Mouse (Mus musculus) liver, adult 2 months (tissue): Measurements from ENCODE around the gene Trpv4. TPM values are rescaled to one million over a fixed set of nuclear protein-coding genes. Genes with fewer than 3 reads are reported as not detected.
A peak's percentile ranks its signal among the peaks of the same experiment; 100 is the strongest.

Experiments used
- DNase-seq: peaks from one replicate; pipeline ENCODE4 v3.0.0-alpha.2; 2011; ENCODE audit warnings: low read depth, low spot score; ENCODE audit errors: extremely low read depth
- H3K27ac ChIP-seq: fragments of 200-500 bp; replicated peaks from 2 replicates; pipeline ENCODE4 v1.5.1; 2012; ENCODE audit warnings: low read depth, mild to moderate bottlenecking, control low read depth, inconsistent platforms, low read length; ENCODE audit not compliant: insufficient read depth
- H3K27me3 ChIP-seq: fragments of 200-500 bp; 2 replicates; pipeline ENCODE4 v1.6.1; 2012; ENCODE audit warnings: mild to moderate bottlenecking, moderate library complexity, low read length, inconsistent platforms; ENCODE audit not compliant: control insufficient read depth, insufficient read depth
- H3K36me3 ChIP-seq: fragments of 200-500 bp; 2 replicates; pipeline ENCODE4 v1.6.1; 2012; ENCODE audit warnings: low read length, inconsistent platforms; ENCODE audit not compliant: control insufficient read depth, insufficient read depth
- H3K4me1 ChIP-seq: fragments of 200-500 bp; 2 replicates; pipeline ENCODE4 v1.6.1; 2011; ENCODE audit warnings: low read length; ENCODE audit not compliant: control insufficient read depth, insufficient read depth
- H3K4me3 ChIP-seq: fragments of 200-500 bp; 2 replicates; pipeline ENCODE4 v1.5.1; 2011; ENCODE audit warnings: low read depth, mild to moderate bottlenecking, control low read depth, low read length, moderate library complexity; ENCODE audit not compliant: insufficient read depth
- H3K79me2 ChIP-seq: fragments of 200-500 bp; 2 replicates; pipeline ENCODE4 v1.6.1; 2012; ENCODE audit warnings: inconsistent platforms, mild to moderate bottlenecking, low read length, moderate library complexity; ENCODE audit not compliant: control insufficient read depth, insufficient read depth
- H3K9ac ChIP-seq: fragments of 200-500 bp; 2 replicates; pipeline ENCODE4 v1.6.1; 2012; ENCODE audit warnings: low read depth, mild to moderate bottlenecking, control low read depth, inconsistent platforms, low read length
- CTCF ChIP-seq: fragments of 200-500 bp; IDR thresholded peaks from 2 replicates; pipeline ENCODE4 v1.5.1; 2011; ENCODE audit warnings: low read depth, low read length, control low read depth
- POLR2A ChIP-seq: fragments of 200-500 bp; IDR thresholded peaks from 2 replicates; pipeline ENCODE4 v1.6.1; 2011; ENCODE audit warnings: low read length, control low read depth; ENCODE audit not compliant: insufficient read depth; ENCODE audit errors: extremely low read depth
- WGBS: fragments of 180-500 bp; shearing (Covaris S2); methylation state at CpG from one replicate; pipeline ENCODE4 v1.1.7; 2018; 5-methylcytosine and 5-hydroxymethylcytosine counted together
- polyA plus RNA-seq: library from polyadenylated mRNA; depleted of rRNA; stranded (reverse); fragments of >200 nt; gene quantifications from 2 replicates; pipeline ENCODE4 v1.2.3, GENCODE M21; 2012
- total RNA-seq: library from RNA; depleted of rRNA; stranded (reverse); fragments of >200 nt; gene quantifications from 2 replicates; pipeline ENCODE4 v1.2.3, GENCODE M21; 2014

The Trpv4 gene
- total and polyA plus RNA-seq, 2 experiments: 0.09 to 0.50 TPM

DNA sequence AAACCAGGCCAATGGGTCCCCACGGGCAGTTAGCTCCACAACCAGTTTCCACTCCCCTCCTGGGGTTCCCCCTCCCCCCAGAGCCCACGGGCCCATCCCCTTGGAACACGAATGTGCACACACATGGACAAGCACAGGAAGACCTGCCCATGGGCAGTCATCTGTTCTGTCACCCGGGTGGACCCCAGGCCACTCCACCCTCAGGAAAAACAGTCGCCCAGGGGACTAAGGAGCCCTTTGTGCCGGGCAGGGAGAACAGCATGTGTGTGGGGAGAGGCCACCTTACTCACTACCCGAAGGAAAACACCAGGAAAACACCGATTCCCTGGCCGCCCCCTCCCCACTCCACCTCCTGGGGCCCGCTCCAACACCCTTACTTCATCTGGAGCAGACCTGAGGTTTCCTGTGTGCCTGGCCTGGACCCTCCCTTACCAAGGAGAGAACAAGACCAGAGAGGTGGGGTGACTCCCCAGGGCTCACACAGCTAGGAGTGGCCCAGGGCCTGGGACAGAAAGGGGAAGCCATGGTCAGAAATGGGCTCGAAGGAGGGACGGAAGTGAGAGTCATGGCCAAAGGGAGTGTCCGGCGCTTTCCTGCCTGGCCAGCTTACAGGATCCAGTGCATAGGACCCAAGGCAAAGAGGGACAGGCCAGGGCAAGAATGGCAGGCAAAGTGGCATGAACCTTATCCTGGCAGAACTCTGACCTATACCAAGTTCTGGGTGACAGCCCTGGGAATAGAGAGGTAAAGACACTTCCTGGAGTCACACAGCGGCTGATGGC lies 4.4 kb downstream of the Trpv4 start:
- no peak overlapping the region for H3K27ac ChIP-seq
- peaks cover 4% of the 10 kb centered on the region; the same call in 1 of the 2 replicates for H3K27me3 ChIP-seq
- WGBS: 72% methylated on average over 15 of the region's 15 CpGs
- H3K9ac ChIP-seq: no peak overlapping the region
- H3K36me3 ChIP-seq: no peaks in the 10 kb centered on the region
- no peaks in the 10 kb centered on the region for H3K4me1 ChIP-seq
- peak; percentile 13 for DNase-seq
- no peak for TF ChIP-seq CTCF
- TF ChIP-seq POLR2A: no peak
- no peak overlapping the region for H3K4me3 ChIP-seq
- H3K79me2 ChIP-seq: no peaks in the 10 kb centered on the region

DNA sequence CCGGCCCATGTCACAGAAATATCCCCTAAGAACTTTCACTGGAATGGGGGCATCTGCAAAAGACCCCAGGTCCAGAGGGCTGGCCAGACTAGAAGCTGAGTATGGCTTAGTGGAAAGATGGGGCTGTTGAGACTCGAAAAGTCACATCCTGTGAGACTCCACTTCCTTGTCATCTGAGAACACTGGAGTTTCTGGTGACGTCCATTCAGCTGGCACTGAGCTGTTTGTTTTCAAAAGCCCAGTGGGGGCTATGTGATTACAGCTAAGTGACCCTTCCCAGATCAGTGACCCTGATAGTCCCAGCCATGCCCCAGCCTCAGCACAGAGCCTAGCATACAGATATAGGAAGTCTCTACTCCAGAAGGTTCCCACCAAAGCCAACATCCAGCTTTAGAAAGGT lies 6.8 kb downstream of the Trpv4 start:
- Histone ChIP-seq H3K36me3 (no peaks in the 10 kb centered on the region), H3K79me2 (no peaks in the 10 kb centered on the region), H3K27ac (no peak overlapping the region), H3K9ac (no peak overlapping the region), H3K4me1 (no peaks in the 10 kb centered on the region), H3K4me3 (no peak overlapping the region), H3K27me3 (no peaks in the 10 kb centered on the region)
- 47% methylated on average over 3 of the region's 3 CpGs for WGBS
- TF ChIP-seq CTCF: no peak
- TF ChIP-seq POLR2A: no peak
- DNase-seq: no peak

DNA sequence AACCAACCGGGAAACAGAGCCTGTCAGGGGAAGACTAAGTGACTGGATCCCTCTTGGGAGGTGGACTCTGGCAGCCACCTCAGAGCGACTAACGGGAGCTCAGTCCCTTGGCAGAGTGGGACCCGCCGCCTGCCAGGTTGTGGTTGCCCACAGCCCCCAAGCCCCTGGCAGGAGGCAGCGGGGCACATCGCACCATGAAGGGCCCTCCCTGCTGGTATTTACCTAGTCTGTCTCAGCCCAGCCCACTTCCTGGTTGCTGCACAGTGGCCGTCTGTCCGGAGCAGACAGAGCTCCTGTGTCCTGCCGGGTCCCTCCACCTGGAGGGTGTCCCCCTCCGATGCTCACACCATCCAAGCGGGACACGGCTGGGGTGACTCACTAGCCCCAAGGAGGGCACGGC lies 7.2 kb downstream of the Trpv4 start:
- WGBS: 39% methylated on average over 14 of the region's 14 CpGs
- Histone ChIP-seq H3K36me3 (no peaks in the 10 kb centered on the region), H3K4me3 (no peak overlapping the region), H3K9ac (no peak overlapping the region), H3K79me2 (no peaks in the 10 kb centered on the region), H3K4me1 (no peaks in the 10 kb centered on the region), H3K27ac (no peak overlapping the region), H3K27me3 (no peaks in the 10 kb centered on the region)
- no peak for TF ChIP-seq POLR2A
- TF ChIP-seq CTCF: no peak
- DNase-seq: no peak

DNA sequence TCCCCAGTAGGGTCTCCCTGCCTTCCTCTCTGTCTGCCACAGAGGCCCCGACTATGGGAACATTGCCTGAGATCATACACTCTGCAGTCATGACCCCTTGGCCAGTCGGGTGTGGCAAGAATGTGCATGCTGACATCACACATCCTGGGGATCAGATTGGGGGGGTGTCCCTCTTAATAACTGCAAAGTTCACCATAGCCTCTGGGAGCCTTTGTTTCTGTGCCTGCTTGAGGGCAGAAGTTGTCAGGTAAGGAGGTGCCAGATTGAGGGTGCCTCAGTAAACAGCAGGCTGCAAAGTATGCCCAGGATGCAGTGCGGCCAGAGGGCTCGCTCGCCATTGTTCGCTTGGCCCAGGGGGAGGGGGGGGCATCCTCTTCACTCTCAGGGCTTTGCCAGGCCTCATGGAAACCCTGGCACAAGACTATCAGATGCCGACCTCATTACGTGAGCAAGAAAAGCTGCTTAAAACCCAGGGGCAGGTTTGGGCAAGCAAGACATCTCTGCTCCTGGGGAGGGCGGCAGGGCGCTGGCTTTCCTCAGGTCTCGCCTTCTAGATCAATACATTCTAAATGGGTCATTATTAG lies 9.4 kb downstream of the Trpv4 start:
- no peak overlapping the region for H3K27ac ChIP-seq
- no peaks in the 10 kb centered on the region for H3K36me3 ChIP-seq
- 76% methylated on average over 11 of the region's 11 CpGs for WGBS
- H3K27me3 ChIP-seq: no peaks in the 10 kb centered on the region
- H3K79me2 ChIP-seq: no peaks in the 10 kb centered on the region
- no peak overlapping the region for H3K9ac ChIP-seq
- no peak overlapping the region for H3K4me3 ChIP-seq
- TF ChIP-seq POLR2A (no peak), CTCF (no peak)
- no peak for DNase-seq
- H3K4me1 ChIP-seq: no peaks in the 10 kb centered on the region

DNA sequence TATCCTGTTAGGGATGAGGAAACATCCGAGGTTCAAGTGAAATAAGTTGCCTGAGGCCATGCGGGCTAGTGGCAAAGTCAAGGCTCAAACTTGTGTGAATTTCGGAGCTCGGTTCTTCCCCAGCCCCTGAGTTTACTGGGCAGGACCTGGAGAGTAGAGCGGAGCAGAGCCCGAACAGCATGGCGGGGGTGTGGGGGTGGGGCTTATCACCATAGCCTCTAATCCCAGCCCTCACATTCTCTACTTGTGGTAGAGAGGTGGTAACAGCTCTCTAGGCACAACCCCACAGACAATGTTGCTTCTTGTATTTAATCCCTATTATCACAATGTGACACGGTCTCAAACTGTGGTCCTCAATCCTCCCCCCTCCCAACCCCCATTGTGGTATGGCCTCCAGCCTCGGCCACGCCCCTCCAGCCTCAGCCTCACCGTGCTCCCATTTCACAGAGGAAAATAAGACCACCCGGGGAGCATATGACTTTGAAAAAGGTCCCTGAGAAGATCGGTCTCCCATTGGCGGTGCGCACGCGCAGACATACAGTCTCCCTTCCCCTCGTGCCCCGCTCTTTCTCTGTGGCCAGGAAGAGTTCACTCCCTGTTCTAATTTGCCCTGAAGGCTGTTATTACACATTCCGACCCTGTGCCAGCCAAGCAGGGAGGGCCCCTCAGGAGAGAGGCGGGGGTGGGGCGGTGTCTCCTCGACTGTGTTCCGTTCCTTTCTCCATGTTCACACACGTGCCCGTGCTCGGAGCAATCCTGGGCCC lies 10.8 kb downstream of the Trpv4 start:
- Histone ChIP-seq H3K27ac (no peak overlapping the region), H3K27me3 (no peaks in the 10 kb centered on the region), H3K4me3 (no peak overlapping the region; the same call in 1 of the 2 replicates), H3K4me1 (no peaks in the 10 kb centered on the region), H3K36me3 (no peaks in the 10 kb centered on the region), H3K9ac (no peak overlapping the region), H3K79me2 (no peaks in the 10 kb centered on the region)
- TF ChIP-seq CTCF: no peak
- no peak for TF ChIP-seq POLR2A
- no peak for DNase-seq
- 9% methylated on average over 27 of the region's 27 CpGs for WGBS
